Mouse (Mus musculus): ENCODE measurements around the gene Hoxa9. TPM values are rescaled to one million over a fixed set of nuclear protein-coding genes. Genes with fewer than 3 reads are reported as not detected.
A peak's percentile ranks its signal among the peaks of the same experiment; 100 is the strongest.

Hoxa9 gene
- polyA plus RNA-seq, 1 experiment from 2014 or later: not detected

- Histone ChIP-seq H3K4me3 (replicated peaks; ENCODE audit: low read depth, low read length) (no peak overlapping the region), H3K9ac (replicated peaks; ENCODE audit: low read length) (no peak overlapping the region), H3K27ac (replicated peaks; ENCODE audit: low read depth, low read length) (no peak overlapping the region), H3K9me3 (ENCODE audit: control insufficient read depth, low read length) (no peaks in the 10 kb centered on the region), H3K36me3 (ENCODE audit: control insufficient read depth, insufficient read depth, low read length) (no peaks in the 10 kb centered on the region), H3K4me1 (ENCODE audit: control insufficient read depth, insufficient read depth, low read length) (no peaks in the 10 kb centered on the region), H3K4me2 (ENCODE audit: low read length) (no peak overlapping the region), H3K27me3 (ENCODE audit: control insufficient read depth, insufficient read depth, low read length) (peaks cover 99% of the 10 kb centered on the region)
- ATAC-seq (ENCODE audit: low FRiP score, low TSS enrichment): no peak
- DNase-seq: peak; percentile 91
- under 1% methylated on average over 37 of the region's 37 CpGs for WGBS
These were observed 19.5 kb downstream of the Hoxa9 start for GRCm38 (mm10) chr6:52211170-52211935.

- no peaks in the 10 kb centered on the region for H3K9me3 ChIP-seq (ENCODE audit: control insufficient read depth, low read length)
- no peak overlapping the region for H3K9ac ChIP-seq (replicated peaks; ENCODE audit: low read length)
- H3K4me1 ChIP-seq (ENCODE audit: control insufficient read depth, insufficient read depth, low read length): no peaks in the 10 kb centered on the region
- DNase-seq (no peak), ATAC-seq (ENCODE audit: low FRiP score, low TSS enrichment) (no peak)
- peaks cover 99% of the 10 kb centered on the region for H3K27me3 ChIP-seq (ENCODE audit: control insufficient read depth, insufficient read depth, low read length)
- no peak overlapping the region for H3K4me3 ChIP-seq (replicated peaks; ENCODE audit: low read depth, low read length)
- H3K27ac ChIP-seq (replicated peaks; ENCODE audit: low read depth, low read length): no peak overlapping the region
- no peak overlapping the region for H3K4me2 ChIP-seq (ENCODE audit: low read length)
- H3K36me3 ChIP-seq (ENCODE audit: control insufficient read depth, insufficient read depth, low read length): no peaks in the 10 kb centered on the region
- 6% methylated on average over 12 of the region's 12 CpGs for WGBS
These were observed 21.2 kb downstream of the Hoxa9 start for GRCm38 (mm10) chr6:52209685-52210046.

- Histone ChIP-seq H3K27me3 (ENCODE audit: control insufficient read depth, insufficient read depth, low read length) (peaks cover 99% of the 10 kb centered on the region), H3K9ac (replicated peaks; ENCODE audit: low read length) (no peak overlapping the region), H3K27ac (replicated peaks; ENCODE audit: low read depth, low read length) (no peak overlapping the region), H3K4me1 (ENCODE audit: control insufficient read depth, insufficient read depth, low read length) (no peaks in the 10 kb centered on the region), H3K4me2 (ENCODE audit: low read length) (no peak overlapping the region), H3K9me3 (ENCODE audit: control insufficient read depth, low read length) (no peaks in the 10 kb centered on the region), H3K4me3 (replicated peaks; ENCODE audit: low read depth, low read length) (no peak overlapping the region), H3K36me3 (ENCODE audit: control insufficient read depth, insufficient read depth, low read length) (no peaks in the 10 kb centered on the region)
- ATAC-seq (ENCODE audit: low FRiP score, low TSS enrichment): no peak
- DNase-seq: no peak
- 2% methylated on average over 18 of the region's 18 CpGs for WGBS
These were observed 21.8 kb downstream of the Hoxa9 start for GRCm38 (mm10) chr6:52208868-52209684.

DNA sequence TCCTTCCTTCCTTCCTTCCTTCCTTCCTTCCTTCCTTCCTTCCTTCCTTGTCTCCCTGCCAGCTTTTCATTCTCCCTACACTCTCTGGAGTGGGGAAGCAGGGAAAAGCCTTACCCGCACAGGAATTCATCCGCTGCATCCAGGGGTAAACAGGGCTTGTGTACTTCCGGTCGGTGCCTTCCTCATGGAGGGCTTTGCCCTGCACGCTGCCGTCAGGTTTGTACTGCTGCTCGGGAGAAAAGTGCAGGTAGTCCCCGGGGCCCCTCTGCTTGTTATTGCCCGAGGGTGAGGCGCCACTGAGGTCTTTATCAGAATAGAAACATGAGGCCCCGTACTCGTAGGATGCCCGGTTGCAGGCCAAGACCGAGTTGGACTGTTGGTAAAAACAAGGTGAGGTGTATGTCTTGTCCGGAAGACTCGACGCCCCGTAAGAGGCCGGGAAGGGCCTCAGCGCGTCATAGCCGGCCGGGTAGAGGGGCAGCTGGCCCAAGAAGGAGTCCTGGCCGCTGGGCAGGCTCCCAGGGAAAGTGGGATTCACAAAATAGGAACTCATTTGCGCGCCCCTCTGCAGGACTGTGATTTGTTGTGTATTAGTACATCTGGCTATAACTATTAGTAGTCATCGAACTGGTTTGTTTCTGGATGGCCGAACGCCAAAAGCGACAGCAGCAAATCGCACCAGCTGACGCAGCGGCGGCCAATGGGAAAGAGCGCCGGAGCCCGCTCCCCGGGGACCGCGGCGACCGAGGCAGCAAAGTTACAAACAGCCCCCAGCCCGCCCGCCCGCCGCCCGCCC, 22.6 kb downstream of the Hoxa9 start, which contains the start of gene Hoxa6:
Hoxa6 (minus strand) TSS at position 651 of the 796 bp plus-strand sequence.
- Histone ChIP-seq H3K4me1 (ENCODE audit: control insufficient read depth, insufficient read depth, low read length) (no peaks in the 10 kb centered on the region), H3K9ac (replicated peaks; ENCODE audit: low read length) (no peak within 1 kb of the TSS), H3K4me2 (ENCODE audit: low read length) (no peak within 1 kb of the TSS), H3K36me3 (ENCODE audit: control insufficient read depth, insufficient read depth, low read length) (no peaks in the 10 kb centered on the region), H3K4me3 (replicated peaks; ENCODE audit: low read depth, low read length) (no peak within 1 kb of the TSS), H3K27ac (replicated peaks; ENCODE audit: low read depth, low read length) (no peak within 1 kb of the TSS), H3K9me3 (ENCODE audit: control insufficient read depth, low read length) (no peaks in the 10 kb centered on the region), H3K27me3 (ENCODE audit: control insufficient read depth, insufficient read depth, low read length) (peaks cover 99% of the 10 kb centered on the region)
- WGBS: 2% methylated on average over 44 of the region's 47 CpGs
- DNase-seq (no peak), ATAC-seq (ENCODE audit: low FRiP score, low TSS enrichment) (no peak)

DNA sequence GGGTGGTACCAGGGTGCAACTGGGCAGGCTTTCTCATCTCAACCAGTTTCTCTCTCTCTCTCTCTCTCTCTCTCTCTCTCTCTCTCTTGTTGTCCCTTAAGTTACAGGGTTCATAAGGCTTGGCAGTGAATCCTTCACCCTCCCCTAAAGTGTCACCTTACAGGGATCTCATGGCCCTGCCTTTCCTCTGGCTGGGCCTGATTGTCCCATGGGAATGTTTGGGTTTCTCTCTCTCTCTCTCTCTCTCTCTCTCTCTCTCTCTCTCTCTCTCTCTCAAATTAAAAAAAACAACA, 23.3 kb downstream of the Hoxa9 start:
- Histone ChIP-seq H3K9ac (replicated peaks; ENCODE audit: low read length) (no peak overlapping the region), H3K27ac (replicated peaks; ENCODE audit: low read depth, low read length) (no peak overlapping the region), H3K4me1 (ENCODE audit: control insufficient read depth, insufficient read depth, low read length) (no peaks in the 10 kb centered on the region), H3K4me2 (ENCODE audit: low read length) (no peak overlapping the region), H3K27me3 (ENCODE audit: control insufficient read depth, insufficient read depth, low read length) (peaks cover 99% of the 10 kb centered on the region), H3K36me3 (ENCODE audit: control insufficient read depth, insufficient read depth, low read length) (no peaks in the 10 kb centered on the region), H3K9me3 (ENCODE audit: control insufficient read depth, low read length) (no peaks in the 10 kb centered on the region), H3K4me3 (replicated peaks; ENCODE audit: low read depth, low read length) (no peak overlapping the region)
- DNase-seq: no peak
- ATAC-seq (ENCODE audit: low FRiP score, low TSS enrichment): no peak

GRCm38 (mm10) chr6:52206882-52207683, 23.8 kb downstream of the Hoxa9 start:
- Histone ChIP-seq H3K4me3 (replicated peaks; ENCODE audit: low read depth, low read length) (no peak overlapping the region), H3K9ac (replicated peaks; ENCODE audit: low read length) (no peak overlapping the region), H3K9me3 (ENCODE audit: control insufficient read depth, low read length) (no peaks in the 10 kb centered on the region), H3K27me3 (ENCODE audit: control insufficient read depth, insufficient read depth, low read length) (peaks cover 99% of the 10 kb centered on the region), H3K4me1 (ENCODE audit: control insufficient read depth, insufficient read depth, low read length) (no peaks in the 10 kb centered on the region), H3K4me2 (ENCODE audit: low read length) (no peak overlapping the region), H3K36me3 (ENCODE audit: control insufficient read depth, insufficient read depth, low read length) (no peaks in the 10 kb centered on the region), H3K27ac (replicated peaks; ENCODE audit: low read depth, low read length) (no peak overlapping the region)
- 2% methylated on average over 4 of the region's 4 CpGs for WGBS
- ATAC-seq (ENCODE audit: low FRiP score, low TSS enrichment) (no peak), DNase-seq (no peak)

- ATAC-seq (ENCODE audit: low FRiP score, low TSS enrichment) (no peak), DNase-seq (no peak)
- WGBS: under 1% methylated on average over 55 of the region's 55 CpGs
- H3K4me2 ChIP-seq (ENCODE audit: low read length): no peak overlapping the region
- H3K36me3 ChIP-seq (ENCODE audit: control insufficient read depth, insufficient read depth, low read length): no peaks in the 10 kb centered on the region
- peaks cover 99% of the 10 kb centered on the region for H3K27me3 ChIP-seq (ENCODE audit: control insufficient read depth, insufficient read depth, low read length)
- H3K9me3 ChIP-seq (ENCODE audit: control insufficient read depth, low read length): no peaks in the 10 kb centered on the region
- no peak overlapping the region for H3K9ac ChIP-seq (replicated peaks; ENCODE audit: low read length)
- no peak overlapping the region for H3K27ac ChIP-seq (replicated peaks; ENCODE audit: low read depth, low read length)
- no peak overlapping the region for H3K4me3 ChIP-seq (replicated peaks; ENCODE audit: low read depth, low read length)
- H3K4me1 ChIP-seq (ENCODE audit: control insufficient read depth, insufficient read depth, low read length): no peaks in the 10 kb centered on the region
These were observed 25.0 kb downstream of the Hoxa9 start for GRCm38 (mm10) chr6:52205638-52206621.
